Mouse (Mus musculus): ENCODE measurements around the gene Abr.

The Abr gene

DNA sequence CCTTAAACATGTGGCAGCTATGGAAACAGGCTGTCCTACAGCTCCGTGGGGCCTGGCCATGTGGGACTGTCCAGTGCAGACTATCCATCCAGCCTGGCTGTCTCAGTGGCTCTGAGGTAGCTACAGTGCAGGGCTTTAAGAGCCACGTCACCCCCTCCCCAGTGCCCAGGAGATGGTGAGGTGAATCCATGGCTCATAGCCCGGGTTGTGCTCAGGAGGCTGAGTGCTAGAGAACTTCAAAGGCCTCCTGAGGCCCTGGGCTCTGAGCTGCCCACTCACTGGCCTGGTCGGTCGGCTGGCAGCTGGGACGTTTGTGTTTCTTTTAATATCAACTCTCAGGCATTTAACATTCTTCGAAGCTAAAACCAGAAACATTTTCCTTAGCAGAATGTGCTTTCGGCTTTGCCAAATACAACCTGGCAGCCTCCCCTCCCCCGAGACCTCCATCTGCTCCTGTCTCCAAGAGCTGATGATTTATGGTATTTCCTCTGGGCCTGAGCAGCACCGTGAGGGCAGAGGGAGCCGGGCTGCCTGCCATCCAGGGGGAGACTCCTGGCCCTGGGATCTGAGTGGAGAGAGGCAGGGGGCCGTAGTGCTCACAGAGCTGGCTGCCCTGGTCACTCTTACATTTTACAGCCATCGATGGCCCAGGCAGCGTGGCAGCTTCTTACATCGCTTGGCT lies 172.5 kb downstream of the Abr start:
- DNase-seq = peak; percentile 53

DNA sequence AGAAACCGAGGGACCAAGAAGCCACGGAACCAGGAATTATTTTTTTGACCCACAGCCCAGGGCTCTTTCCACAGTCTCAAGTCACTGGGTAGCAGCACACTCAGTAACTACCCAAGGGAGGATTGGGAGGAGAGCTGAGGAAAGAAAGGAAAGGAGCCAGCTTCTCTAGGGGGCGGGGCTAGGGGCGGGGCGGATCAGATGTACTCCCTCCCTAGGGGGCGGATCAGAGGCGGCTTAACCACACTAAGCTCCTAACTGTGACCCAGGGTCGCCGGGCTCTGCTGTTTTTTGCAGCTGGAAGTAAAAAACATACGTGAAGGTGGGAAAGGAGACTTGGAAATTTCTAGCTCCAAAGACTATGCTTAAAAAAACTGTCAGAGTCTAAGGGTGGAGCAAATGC lies 175.9 kb downstream of the Abr start:
- DNase-seq = no peak

DNA sequence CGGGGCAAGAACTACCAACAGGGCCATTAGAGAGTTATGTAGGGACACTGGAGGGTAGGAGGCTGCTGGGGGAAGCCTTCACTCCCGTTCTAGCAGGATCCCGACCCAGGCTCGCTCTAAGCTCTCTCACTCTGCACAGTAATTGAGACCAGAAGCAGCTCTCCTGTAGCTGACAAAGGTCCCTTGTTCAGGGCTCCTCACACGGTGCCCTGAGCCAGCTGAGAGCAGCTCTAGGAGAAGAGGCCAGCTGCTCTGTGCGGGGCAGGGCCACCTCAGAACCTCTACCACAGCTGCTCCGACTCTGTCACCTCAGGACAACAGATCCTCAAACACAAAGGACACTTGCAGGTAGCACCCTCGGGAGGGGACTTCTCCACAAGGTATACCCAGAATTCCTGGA lies 176.7 kb downstream of the Abr start:
- DNase-seq = no peak

- no peak for DNase-seq
Measured at GRCm38 (mm10) chr11:76439666-76440065, 182.4 kb downstream of the Abr start.

- DNase-seq = peak; percentile 23
Measured at GRCm38 (mm10) chr11:76436864-76437437, 185.2 kb downstream of the Abr start.

- no peak for DNase-seq
Measured at GRCm38 (mm10) chr11:76436009-76436408, 186.1 kb downstream of the Abr start.

DNA sequence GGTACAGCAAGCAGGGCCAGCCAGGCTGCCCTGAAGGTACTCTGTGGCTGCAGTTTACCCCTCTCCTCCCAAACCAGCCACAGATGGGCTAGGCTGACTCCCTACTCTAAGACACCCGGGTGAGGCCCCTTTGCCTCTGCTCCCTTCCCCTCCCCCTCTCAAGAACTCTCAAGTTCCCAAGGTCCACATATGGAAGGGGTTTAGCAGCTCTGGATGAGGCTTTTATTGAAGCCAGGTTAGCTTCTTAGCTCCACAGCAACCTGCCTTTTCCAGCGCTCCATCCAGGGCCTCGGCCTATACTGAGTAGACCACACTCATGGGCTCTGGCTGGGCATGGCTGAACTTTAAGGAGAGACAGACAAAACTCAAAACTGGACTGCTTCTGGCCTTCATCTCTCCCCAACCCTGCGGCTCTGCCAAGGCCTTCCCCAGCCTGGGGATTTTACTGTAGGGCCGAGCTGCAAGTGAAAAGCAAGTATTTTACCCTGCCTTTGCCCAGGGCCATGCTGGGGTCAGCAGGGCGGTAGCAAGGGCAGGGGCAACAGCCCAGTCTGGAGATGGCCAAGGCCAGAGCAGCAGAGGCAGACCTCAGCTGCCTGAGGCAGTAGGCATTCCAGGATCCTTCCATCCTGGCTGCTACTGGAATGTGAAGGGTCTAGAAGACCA lies 192.0 kb downstream of the Abr start:
- DNase-seq = no peak

DNA sequence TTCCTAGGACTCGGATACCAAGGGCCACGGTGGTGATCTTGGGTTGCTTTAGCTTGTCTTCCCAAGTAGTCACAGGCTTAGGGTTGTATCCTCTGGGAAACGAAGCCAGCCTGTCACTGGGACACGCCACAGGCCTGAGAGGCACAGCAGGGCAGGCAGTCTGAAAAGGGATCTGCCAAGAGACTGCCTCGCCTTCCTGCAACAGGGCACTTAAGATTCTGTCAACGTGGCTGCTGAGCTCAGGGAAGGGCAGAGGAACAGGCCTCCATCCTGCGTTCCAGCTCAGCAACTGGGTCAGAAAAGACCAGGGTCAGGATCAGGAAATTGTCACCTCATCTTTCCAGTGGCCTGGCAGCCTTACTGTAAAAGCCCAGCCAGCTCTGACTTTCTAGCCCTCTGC lies 192.6 kb downstream of the Abr start:
- no peak for DNase-seq

DNA sequence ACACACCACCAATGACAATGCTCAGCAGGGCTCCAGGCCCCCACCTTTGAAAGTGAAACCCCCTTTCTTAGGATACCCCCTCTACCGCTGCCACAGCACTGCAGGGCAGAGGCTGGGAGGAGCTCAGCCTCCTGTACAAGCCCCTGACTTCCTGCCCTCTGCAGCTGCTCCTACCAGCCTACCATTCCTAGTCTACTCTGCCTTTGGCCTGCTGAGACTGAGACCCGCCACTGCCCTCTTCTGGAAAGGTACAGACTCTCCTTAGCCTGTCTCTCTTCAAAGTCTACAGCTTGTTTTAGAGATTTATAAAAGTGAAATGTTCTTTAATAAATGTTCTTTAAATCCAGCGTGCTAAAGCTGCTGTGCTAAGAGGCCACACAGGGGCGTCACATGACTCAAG lies 193.1 kb downstream of the Abr start:
- DNase-seq = no peak

DNA sequence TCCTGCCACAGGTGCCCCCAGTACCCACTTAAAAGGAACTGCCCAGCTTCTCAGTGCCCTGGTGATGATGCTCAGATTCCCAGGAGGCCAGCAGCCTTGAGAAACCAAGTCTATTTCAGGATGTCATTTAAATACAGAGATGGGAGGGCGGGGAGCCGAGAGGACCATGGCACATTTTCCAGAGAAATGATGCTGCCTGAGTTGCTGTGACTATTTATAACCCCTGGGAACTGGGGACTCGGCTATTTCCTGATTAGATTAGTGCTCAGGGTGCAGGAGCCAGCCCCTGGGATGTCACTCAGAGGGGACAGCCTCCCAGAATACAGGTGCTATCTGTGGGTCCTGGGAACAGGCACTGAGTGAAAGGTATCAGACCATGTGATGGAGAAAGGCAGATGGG lies 194.3 kb downstream of the Abr start:
- DNase-seq = no peak

- DNase-seq = no peak
Measured at GRCm38 (mm10) chr11:76425749-76426148, 196.4 kb downstream of the Abr start.

- DNase-seq = no peak
Measured at GRCm38 (mm10) chr11:76420896-76421295, 201.2 kb downstream of the Abr start.

DNA sequence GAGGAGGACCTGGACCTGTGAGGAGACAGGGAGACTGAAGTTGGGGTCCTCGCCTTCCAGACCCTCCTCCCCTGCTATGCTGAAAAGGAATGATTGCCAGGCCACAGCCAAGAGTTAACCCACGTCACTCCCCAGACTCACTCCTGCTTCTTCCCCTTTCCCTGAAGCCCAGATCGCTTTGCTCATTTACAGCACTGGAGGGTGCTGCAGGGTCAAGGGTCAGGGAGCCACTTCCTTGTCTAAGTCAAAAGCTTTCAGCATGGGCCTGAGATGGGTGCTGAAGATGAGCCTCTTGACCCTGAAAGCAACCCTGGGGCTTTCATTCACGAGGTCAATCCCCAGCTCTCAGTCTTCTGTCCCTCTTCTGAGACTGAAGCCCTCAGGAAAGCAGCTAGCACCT lies 202.9 kb downstream of the Abr start:
- no peak for DNase-seq

- peak; percentile 60 for DNase-seq
Measured at GRCm38 (mm10) chr11:76418423-76418822, 203.7 kb downstream of the Abr start.

DNA sequence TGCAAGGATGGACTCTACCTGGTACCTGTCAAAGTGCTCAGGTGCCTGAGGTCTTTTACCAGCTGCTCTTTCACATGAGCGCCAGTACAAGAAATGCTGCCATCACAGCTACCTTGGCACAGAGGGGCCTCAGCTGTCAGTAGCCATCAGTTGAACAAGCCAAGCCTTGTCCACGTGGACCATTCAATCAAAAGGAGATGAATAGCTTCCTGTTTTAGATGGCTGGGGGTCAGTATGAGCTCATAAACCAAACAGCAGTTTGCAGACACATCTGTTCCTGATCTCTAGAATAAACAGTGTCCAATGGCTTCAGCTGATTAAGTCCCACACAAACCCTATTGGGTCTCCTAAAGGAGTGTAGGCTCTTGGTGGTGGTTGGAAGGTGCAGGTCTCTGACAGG lies 206.1 kb downstream of the Abr start:
- no peak for DNase-seq

DNA sequence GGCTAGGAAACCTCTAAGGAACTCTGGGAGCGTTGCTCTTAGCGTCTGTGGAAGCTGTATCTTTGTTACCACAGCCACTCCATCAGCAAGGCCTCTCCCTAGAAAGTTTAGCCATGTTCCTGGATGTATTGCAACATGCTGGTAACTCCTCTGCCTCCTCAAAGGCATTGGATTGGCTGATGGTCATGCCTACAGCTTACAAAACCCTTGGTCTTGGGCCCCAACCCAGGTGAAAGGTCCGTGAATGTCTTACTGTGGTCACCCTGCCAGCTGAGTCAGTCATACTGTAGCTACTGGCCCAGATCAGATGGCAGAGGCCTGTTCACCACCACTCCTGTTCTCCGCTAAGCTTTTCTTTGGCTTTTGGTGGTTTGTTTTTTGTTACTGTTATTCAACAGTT lies 207.1 kb downstream of the Abr start:
- DNase-seq = no peak

GRCm38 (mm10) chr11:76413202-76413601 lies 208.9 kb downstream of the Abr start:
- DNase-seq = no peak

GRCm38 (mm10) chr11:76410826-76411225 lies 211.3 kb downstream of the Abr start:
- peak; percentile 62 for DNase-seq

GRCm38 (mm10) chr11:76406702-76407583 lies 215.2 kb downstream of the Abr start, which contains the start of gene Timm22:
TSS of gene Timm22 (plus strand) at chr11:76406952.
- peak; percentile 99 for DNase-seq

DNA sequence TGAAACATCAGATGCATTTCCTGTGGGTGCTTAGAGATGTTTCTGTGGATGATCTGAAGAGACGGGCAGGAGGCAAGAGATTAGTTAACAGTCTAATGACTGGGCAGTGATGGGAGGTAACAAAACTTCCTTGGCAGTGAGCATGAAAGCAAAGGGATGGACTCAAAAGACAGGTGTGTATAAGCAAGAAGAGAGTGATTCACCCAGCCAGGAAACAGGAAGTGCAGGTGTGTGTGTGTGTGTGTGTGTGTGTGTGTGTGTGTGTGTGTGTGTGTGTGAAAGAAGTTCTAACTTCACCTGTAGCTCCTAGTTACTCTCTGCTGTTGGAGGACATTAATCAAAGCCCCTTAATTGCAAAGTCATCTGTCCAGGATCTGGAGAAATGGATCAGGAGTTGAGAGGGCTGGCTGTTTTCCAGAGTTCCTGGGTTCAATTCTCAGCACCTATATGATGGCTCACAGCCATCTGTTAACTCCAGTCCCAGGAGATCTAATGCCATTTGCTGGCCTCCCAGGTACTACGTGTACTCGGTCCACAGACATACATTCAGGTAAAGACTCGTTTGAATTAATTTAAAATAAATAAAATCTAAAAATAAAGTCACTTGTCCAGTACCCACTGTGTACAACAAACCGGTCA lies 216.4 kb downstream of the Abr start:
- no peak for DNase-seq

DNA sequence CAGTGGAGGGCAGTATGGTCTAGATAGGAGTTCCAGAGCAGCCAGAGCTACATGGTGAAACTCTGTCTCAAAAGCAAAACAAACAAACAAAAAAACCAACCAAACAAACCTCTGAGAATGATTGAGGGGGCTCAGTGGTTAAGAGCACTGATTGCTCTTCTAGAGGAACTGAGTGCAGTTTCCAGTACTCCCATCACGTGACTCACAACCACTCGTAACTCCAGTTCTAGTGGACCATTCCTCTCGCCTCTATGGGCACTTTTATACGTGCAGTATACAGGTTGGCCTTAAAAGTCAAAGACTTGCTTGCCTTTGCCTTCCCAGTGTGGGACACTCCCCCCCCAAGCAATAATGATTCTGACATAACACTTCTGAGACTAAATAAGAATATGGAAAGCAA lies 217.0 kb downstream of the Abr start:
- DNase-seq = no peak

DNA sequence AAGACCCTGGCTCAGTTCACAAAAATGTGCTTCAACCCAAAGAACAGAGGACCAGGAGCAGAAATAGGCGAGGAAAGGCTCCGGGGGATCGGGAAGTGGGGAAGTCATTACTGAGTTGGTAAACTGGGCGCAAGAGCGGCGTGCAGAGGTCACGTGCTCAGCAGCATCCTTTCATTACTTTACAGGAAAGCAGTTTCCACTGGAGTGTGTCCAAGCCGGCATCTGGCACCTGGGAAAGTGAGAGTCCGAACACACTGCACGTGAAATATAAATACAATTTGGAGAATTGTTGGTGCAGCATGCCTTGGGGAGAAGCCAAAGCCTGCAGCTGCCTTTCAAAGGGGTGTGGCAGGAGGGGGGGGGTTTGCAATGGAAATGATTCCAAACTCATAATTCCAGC lies 220.7 kb downstream of the Abr start:
- DNase-seq = no peak
